Mouse (Mus musculus): ENCODE data around the gene Gm45015. TPM values are rescaled to one million over a fixed set of nuclear protein-coding genes. Genes with fewer than 3 reads are reported as not detected.
"Not testable (repeated sequence)": the region's sequence is repeated elsewhere in the genome, so short reads cannot be mapped to it uniquely, and the experiment has no call there.

Gene Gm45015
- polyA plus RNA-seq, 1 experiment from 2014 or later: not detected

GRCm38 (mm10) chrX:73342483-73342895 is 5.8 kb upstream of the Gm45015 start, which contains the start of gene Zfp275:
Gene Zfp275, plus strand, starts transcription at chrX:73342621.
- ATAC-seq (replicated peaks; ENCODE audit: extremely low read depth, insufficient read depth, low FRiP score): peak; percentile 95
- WGBS: 19% methylated on average over 37 of the region's 37 CpGs

GRCm38 (mm10) chrX:73342068-73342467 is 5.4 kb upstream of the Gm45015 start:
- no peaks in the 10 kb centered on the region for H3K9me3 ChIP-seq (replicated peaks; ENCODE audit: control insufficient read depth, low read length)
- H3K36me3 ChIP-seq (ENCODE audit: control insufficient read depth, insufficient read depth): no peaks in the 10 kb centered on the region
- no peaks in the 10 kb centered on the region for H3K27me3 ChIP-seq (ENCODE audit: control insufficient read depth, insufficient read depth, low read length)
- peaks cover 6% of the 10 kb centered on the region; the same call in 1 of the 2 replicates for H3K4me1 ChIP-seq (ENCODE audit: control insufficient read depth, insufficient read depth, low read length)
- WGBS: 42% methylated on average over 3 of the region's 3 CpGs
- no peak overlapping the region for H3K27ac ChIP-seq (ENCODE audit: low read length)
- peak overlapping the region; percentile 64 for H3K4me2 ChIP-seq (ENCODE audit: low read depth, low read length)
- H3K4me3 ChIP-seq (ENCODE audit: low read length): peak overlapping the region; percentile 56
- ATAC-seq (replicated peaks; ENCODE audit: extremely low read depth, insufficient read depth, low FRiP score): no peak
- H3K9ac ChIP-seq (ENCODE audit: low read length): no peak overlapping the region

More at GRCm38 (mm10) chrX:73342483-73342895, 5.8 kb upstream of the Gm45015 start, which contains the start of gene Zfp275:
- H3K9me3 ChIP-seq (replicated peaks; ENCODE audit: control insufficient read depth, low read length): no peaks in the 10 kb centered on the region
- peak within 1 kb of the TSS; percentile 68 for H3K9ac ChIP-seq (ENCODE audit: low read length)
- no peaks in the 10 kb centered on the region for H3K27me3 ChIP-seq (ENCODE audit: control insufficient read depth, insufficient read depth, low read length)
- peak within 1 kb of the TSS; percentile 56 for H3K4me3 ChIP-seq (ENCODE audit: low read length)
- peaks cover 6% of the 10 kb centered on the region; the same call in 1 of the 2 replicates for H3K4me1 ChIP-seq (ENCODE audit: control insufficient read depth, insufficient read depth, low read length)
- peak within 1 kb of the TSS; percentile 77 for H3K27ac ChIP-seq (ENCODE audit: low read length)
- peak within 1 kb of the TSS; percentile 64 for H3K4me2 ChIP-seq (ENCODE audit: low read depth, low read length)
- no peaks in the 10 kb centered on the region for H3K36me3 ChIP-seq (ENCODE audit: control insufficient read depth, insufficient read depth)

GRCm38 (mm10) chrX:73341473-73341872 is 4.8 kb upstream of the Gm45015 start:
- Histone ChIP-seq H3K27me3 (ENCODE audit: control insufficient read depth, insufficient read depth, low read length) (no peaks in the 10 kb centered on the region), H3K9ac (ENCODE audit: low read length) (no peak overlapping the region), H3K9me3 (replicated peaks; ENCODE audit: control insufficient read depth, low read length) (no peaks in the 10 kb centered on the region), H3K27ac (ENCODE audit: low read length) (no peak overlapping the region), H3K4me1 (ENCODE audit: control insufficient read depth, insufficient read depth, low read length) (peaks cover 6% of the 10 kb centered on the region; the same call in 1 of the 2 replicates), H3K36me3 (ENCODE audit: control insufficient read depth, insufficient read depth) (no peaks in the 10 kb centered on the region), H3K4me3 (ENCODE audit: low read length) (no peak overlapping the region), H3K4me2 (ENCODE audit: low read depth, low read length) (no peak overlapping the region)
- no peak for ATAC-seq (replicated peaks; ENCODE audit: extremely low read depth, insufficient read depth, low FRiP score)
- 38% methylated on average over 1 of the region's 1 CpGs for whole genome bisulfite sequencing

GRCm38 (mm10) chrX:73333548-73333947 is 3.1 kb downstream of the Gm45015 start:
- Histone ChIP-seq H3K36me3 (ENCODE audit: control insufficient read depth, insufficient read depth) (no peaks in the 10 kb centered on the region), H3K4me1 (ENCODE audit: control insufficient read depth, insufficient read depth, low read length) (no peaks in the 10 kb centered on the region), H3K9ac (ENCODE audit: low read length) (no peak overlapping the region), H3K9me3 (replicated peaks; ENCODE audit: control insufficient read depth, low read length) (no peaks in the 10 kb centered on the region), H3K27me3 (ENCODE audit: control insufficient read depth, insufficient read depth, low read length) (0 out of 2 replicates have a peak, but pooled peaks cover 2% of the 10 kb centered on the region), H3K4me3 (ENCODE audit: low read length) (no peak overlapping the region), H3K4me2 (ENCODE audit: low read depth, low read length) (no peak overlapping the region), H3K27ac (ENCODE audit: low read length) (no peak overlapping the region)
- no peak for ATAC-seq (replicated peaks; ENCODE audit: extremely low read depth, insufficient read depth, low FRiP score)

- Histone ChIP-seq H3K4me3 (ENCODE audit: low read length) (no peak overlapping the region), H3K4me2 (ENCODE audit: low read depth, low read length) (no peak overlapping the region), H3K27ac (ENCODE audit: low read length) (no peak overlapping the region), H3K36me3 (ENCODE audit: control insufficient read depth, insufficient read depth) (no peaks in the 10 kb centered on the region), H3K4me1 (ENCODE audit: control insufficient read depth, insufficient read depth, low read length) (no peaks in the 10 kb centered on the region), H3K9ac (ENCODE audit: low read length) (no peak overlapping the region), H3K9me3 (replicated peaks; ENCODE audit: control insufficient read depth, low read length) (no peaks in the 10 kb centered on the region), H3K27me3 (ENCODE audit: control insufficient read depth, insufficient read depth, low read length) (no peaks in the 10 kb centered on the region)
- ATAC-seq (replicated peaks; ENCODE audit: extremely low read depth, insufficient read depth, low FRiP score): no peak
- WGBS: 70% methylated on average over 2 of the region's 2 CpGs
Measured at GRCm38 (mm10) chrX:73327215-73327614, 9.4 kb downstream of the Gm45015 start.

GRCm38 (mm10) chrX:73321029-73321428 is 15.6 kb downstream of the Gm45015 start:
- 59% methylated on average over 3 of the region's 3 CpGs for WGBS
- H3K36me3 ChIP-seq (ENCODE audit: control insufficient read depth, insufficient read depth): no peaks in the 10 kb centered on the region

GRCm38 (mm10) chrX:73312522-73312921 is 24.1 kb downstream of the Gm45015 start:
- no peaks in the 10 kb centered on the region for H3K27me3 ChIP-seq (ENCODE audit: control insufficient read depth, insufficient read depth, low read length)
- no peak overlapping the region for H3K4me2 ChIP-seq (ENCODE audit: low read depth, low read length)
- 23% methylated on average over 3 of the region's 3 CpGs for WGBS
- H3K9me3 ChIP-seq (replicated peaks; ENCODE audit: control insufficient read depth, low read length): no peaks in the 10 kb centered on the region
- no peaks in the 10 kb centered on the region for H3K4me1 ChIP-seq (ENCODE audit: control insufficient read depth, insufficient read depth, low read length)
- no peak overlapping the region for H3K27ac ChIP-seq (ENCODE audit: low read length)
- no peaks in the 10 kb centered on the region for H3K36me3 ChIP-seq (ENCODE audit: control insufficient read depth, insufficient read depth)
- no peak overlapping the region for H3K4me3 ChIP-seq (ENCODE audit: low read length)
- no peak for ATAC-seq (replicated peaks; ENCODE audit: extremely low read depth, insufficient read depth, low FRiP score)
- H3K9ac ChIP-seq (ENCODE audit: low read length): no peak overlapping the region

More at GRCm38 (mm10) chrX:73321029-73321428, 15.6 kb downstream of the Gm45015 start:
- Histone ChIP-seq H3K9me3 (replicated peaks; ENCODE audit: control insufficient read depth, low read length) (no peaks in the 10 kb centered on the region), H3K4me2 (ENCODE audit: low read depth, low read length) (no peak overlapping the region), H3K27me3 (ENCODE audit: control insufficient read depth, insufficient read depth, low read length) (0 out of 2 replicates have a peak, but pooled peaks cover 2% of the 10 kb centered on the region), H3K4me1 (ENCODE audit: control insufficient read depth, insufficient read depth, low read length) (no peaks in the 10 kb centered on the region), H3K9ac (ENCODE audit: low read length) (no peak overlapping the region), H3K27ac (ENCODE audit: low read length) (no peak overlapping the region), H3K4me3 (ENCODE audit: low read length) (no peak overlapping the region)
- ATAC-seq (replicated peaks; ENCODE audit: extremely low read depth, insufficient read depth, low FRiP score): no peak

GRCm38 (mm10) chrX:73295745-73296144 is 40.9 kb downstream of the Gm45015 start:
- H3K27ac ChIP-seq (ENCODE audit: low read length); H3K4me2 ChIP-seq (ENCODE audit: low read depth, low read length); H3K27me3 ChIP-seq (ENCODE audit: control insufficient read depth, insufficient read depth, low read length); H3K9ac ChIP-seq (ENCODE audit: low read length); H3K4me1 ChIP-seq (ENCODE audit: control insufficient read depth, insufficient read depth, low read length); ATAC-seq (replicated peaks; ENCODE audit: extremely low read depth, insufficient read depth, low FRiP score); H3K9me3 ChIP-seq (replicated peaks; ENCODE audit: control insufficient read depth, low read length); H3K36me3 ChIP-seq (ENCODE audit: control insufficient read depth, insufficient read depth); H3K4me3 ChIP-seq (ENCODE audit: low read length): not testable (repeated sequence)
- 45% methylated on average over 6 of the region's 10 CpGs for WGBS

- WGBS: 87% methylated on average over 12 of the region's 17 CpGs
- not testable (repeated sequence) for H3K4me1 ChIP-seq (ENCODE audit: control insufficient read depth, insufficient read depth, low read length); H3K36me3 ChIP-seq (ENCODE audit: control insufficient read depth, insufficient read depth); H3K4me2 ChIP-seq (ENCODE audit: low read depth, low read length); H3K27ac ChIP-seq (ENCODE audit: low read length); H3K27me3 ChIP-seq (ENCODE audit: control insufficient read depth, insufficient read depth, low read length); H3K9me3 ChIP-seq (replicated peaks; ENCODE audit: control insufficient read depth, low read length); H3K9ac ChIP-seq (ENCODE audit: low read length); H3K4me3 ChIP-seq (ENCODE audit: low read length); ATAC-seq (replicated peaks; ENCODE audit: extremely low read depth, insufficient read depth, low FRiP score)
Measured at GRCm38 (mm10) chrX:73292876-73293275, 43.8 kb downstream of the Gm45015 start, which contains the start of the genes Xlr5a and Xlr5c. Gene Xlr5a, minus strand, starts transcription at chrX:73292976. Gene Xlr5c, minus strand, starts transcription at chrX:73292976.

Data from heart, embryonic 16.5 days (tissue).